Comparison of ENCODE assay signal across 23 mouse cellular contexts in the genomic region with DNA sequence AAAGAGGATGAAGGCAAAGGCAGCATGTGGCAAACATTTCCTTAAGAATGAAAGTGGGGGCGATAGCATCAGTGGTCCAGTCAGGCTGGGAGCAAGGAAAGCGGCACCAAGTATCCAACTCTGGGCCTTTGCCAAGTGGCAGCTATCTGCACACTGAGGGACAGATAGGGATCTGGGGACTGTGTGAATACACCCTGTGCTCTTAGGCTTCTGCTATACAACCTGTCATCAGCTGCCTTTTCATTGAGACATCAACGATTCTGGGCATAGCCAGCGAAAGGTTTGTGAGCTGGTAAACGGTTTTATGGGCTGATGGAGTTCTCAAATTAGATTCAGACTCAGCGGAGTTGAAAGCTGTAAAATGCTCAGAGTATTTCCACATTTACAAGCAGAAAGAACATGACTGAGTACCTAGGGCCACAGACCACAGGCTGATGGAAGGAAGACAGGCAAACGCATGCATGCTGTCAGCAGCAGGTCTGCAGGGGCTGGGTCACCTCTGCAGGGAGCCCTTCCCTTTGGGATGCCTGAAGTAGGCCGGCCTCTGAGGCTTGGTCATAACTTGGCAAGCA.
DNase-seq lines count a peak whose midpoint lies in the region; ATAC-seq lines count a peak whose summit lies in the region.
"Had no signal": no experiment of that assay in that cellular context is flagged by ENCODE, and none has a peak within 500 bp of the region (broad histone marks: within the 10 kb centered on the region; RNA-seq: fewer than 3 reads in every experiment).

No protein-coding gene starts in this region.

- no peaks in the 10 kb centered on the region for H3K36me3 ChIP-seq in limb, embryonic 13.5 days
- H3K36me3 ChIP-seq: embryonic facial prominence, embryonic 10.5 days; G1E; heart, embryonic 12.5 days; hindbrain, embryonic 12.5 days had no signal

- peaks cover 14% of the 10 kb centered on the region for H3K4me1 ChIP-seq in limb, embryonic 13.5 days
- H3K4me1 ChIP-seq: embryonic facial prominence, embryonic 10.5 days; forebrain, embryonic 13.5 days; heart, embryonic 12.5 days; hindbrain, embryonic 12.5 days had no signal

- H3K9ac ChIP-seq in limb, embryonic 13.5 days: no peak overlapping the region
- H3K9ac ChIP-seq: forebrain, embryonic 13.5 days; forebrain, postnatal 0 days; heart, embryonic 12.5 days; hindbrain, embryonic 12.5 days had no signal

- ATAC-seq in limb, embryonic 13.5 days (ENCODE audit: low FRiP score, low read depth): peak; percentile 55; the same call in 1 of the 2 replicates
- ATAC-seq: CD4-positive, CD25-positive, alpha-beta regulatory T cell, adult 4 months; forebrain, embryonic 13.5 days; forebrain, postnatal 0 days; hindbrain, embryonic 16.5 days had no signal

- H3K27me3 ChIP-seq in limb, embryonic 13.5 days: peaks cover 28% of the 10 kb centered on the region; the same call in 1 of the 2 replicates
- H3K27me3 ChIP-seq: forebrain, embryonic 13.5 days; heart, embryonic 12.5 days; hindbrain, embryonic 12.5 days had no signal

- H3K27ac ChIP-seq in limb, embryonic 13.5 days: no peak overlapping the region
- H3K27ac ChIP-seq: embryonic facial prominence, embryonic 10.5 days; forebrain, embryonic 13.5 days; gastrocnemius, adult 2 months; hindbrain, embryonic 12.5 days had no signal

- 17% methylated on average over 8 of the region's 8 CpGs for WGBS in limb, embryonic 13.5 days

- H3K4me2 ChIP-seq in limb, embryonic 13.5 days (replicated peaks): peak overlapping the region; percentile 33
- H3K4me2 ChIP-seq: forebrain, embryonic 13.5 days; heart, embryonic 12.5 days; hindbrain, embryonic 12.5 days had no signal

- no peak overlapping the region for H3K4me3 ChIP-seq in limb, embryonic 13.5 days
- H3K4me3 ChIP-seq: embryonic facial prominence, embryonic 10.5 days; forebrain, embryonic 13.5 days; gastrocnemius, adult 2 months; heart, embryonic 12.5 days; hindbrain, embryonic 12.5 days had no signal

- DNase-seq in embryo, embryonic 11.5 days (ENCODE audit: low read depth, low spot score): peak; percentile 2
- no peak for DNase-seq in embryo, embryonic 10.5 days (ENCODE audit: low spot score)
- DNase-seq in retina, postnatal 1 day: peak; percentile 2
- no peak for DNase-seq in retina, embryonic 14.5 days (ENCODE audit: low spot score)
- no peak for DNase-seq in thymus, postnatal 36 days
- DNase-seq in yolk sac, embryonic 10.5 days (ENCODE audit: low spot score): no peak
- DNase-seq: adrenal gland, postnatal 10 days; B cell, adult 2 months; cerebellum, adult 11-12 months; cerebellum, adult 9-10 months; cerebellum, postnatal 25 days; forebrain, postnatal 0 days; gastrocnemius, adult 2 months; gastrocnemius, postnatal 25 days; heart, postnatal 4 days had no signal

- no peaks in the 10 kb centered on the region for H3K9me3 ChIP-seq in limb, embryonic 13.5 days
- H3K9me3 ChIP-seq: embryonic facial prominence, embryonic 10.5 days; forebrain, embryonic 13.5 days; G1E; heart, embryonic 12.5 days; hindbrain, embryonic 12.5 days had no signal

Comparison
In these comparisons a context has a peak if more than half of its experiments do, and no peak if none do; other contexts are left out.
1. DNase-seq: peak in embryo, embryonic 11.5 days (single experiment) and retina, postnatal 1 day (single experiment); none in embryo, embryonic 10.5 days (single experiment), retina, embryonic 14.5 days (single experiment), thymus, postnatal 36 days (0 of 2) and yolk sac, embryonic 10.5 days (single experiment).